Mouse (Mus musculus): ENCODE results near the gene Pygo2. TPM values are rescaled to one million over a fixed set of nuclear protein-coding genes. Genes with fewer than 3 reads are reported as not detected.

The Pygo2 gene
- polyA plus RNA-seq, 1 experiment from 2014 or later, result 19.4 TPM

GRCm38 (mm10) chr3:89408448-89408847 is 21.6 kb upstream of the Pygo2 start:
- H3K4me2 ChIP-seq (replicated peaks; ENCODE audit: low read depth, low read length), result no peak overlapping the region
- H3K27me3 ChIP-seq (replicated peaks; ENCODE audit: insufficient read depth, low read length), result no peaks in the 10 kb centered on the region
- peaks cover 3% of the 10 kb centered on the region; the same call in 1 of the 2 replicates for H3K36me3 ChIP-seq (ENCODE audit: insufficient read depth, low read length)
- no peak for TF ChIP-seq EP300 (IDR thresholded peaks at IDR 0.05)
- no peak for TF ChIP-seq CTCF (IDR thresholded peaks at IDR 0.05)
- 64% methylated on average over 16 of the region's 16 CpGs for WGBS
- no peak overlapping the region for H3K4me3 ChIP-seq (ENCODE audit: low read depth, low read length)
- H3K9ac ChIP-seq (replicated peaks; ENCODE audit: low read depth), result no peak overlapping the region
- no peaks in the 10 kb centered on the region for H3K4me1 ChIP-seq (ENCODE audit: insufficient read depth, low read depth, low read length)
- ATAC-seq, result no peak
- DNase-seq (ENCODE audit: low spot score), result no peak
- no peaks in the 10 kb centered on the region for H3K9me3 ChIP-seq (ENCODE audit: low read length)
- no peak overlapping the region for H3K27ac ChIP-seq (ENCODE audit: low read length)

- H3K27ac ChIP-seq (ENCODE audit: low read length), result no peak overlapping the region
- TF ChIP-seq EP300 (IDR thresholded peaks at IDR 0.05), result no peak
- no peak for TF ChIP-seq CTCF (IDR thresholded peaks at IDR 0.05)
- no peaks in the 10 kb centered on the region for H3K9me3 ChIP-seq (ENCODE audit: low read length)
- H3K9ac ChIP-seq (replicated peaks; ENCODE audit: low read depth), result no peak overlapping the region
- ATAC-seq (no peak), DNase-seq (ENCODE audit: low spot score) (no peak)
- no peaks in the 10 kb centered on the region for H3K36me3 ChIP-seq (ENCODE audit: insufficient read depth, low read length)
- H3K4me1 ChIP-seq (ENCODE audit: insufficient read depth, low read depth, low read length), result no peaks in the 10 kb centered on the region
- H3K4me3 ChIP-seq (ENCODE audit: low read depth, low read length), result no peak overlapping the region
- 93% methylated on average over 3 of the region's 3 CpGs for WGBS
- no peaks in the 10 kb centered on the region for H3K27me3 ChIP-seq (replicated peaks; ENCODE audit: insufficient read depth, low read length)
- H3K4me2 ChIP-seq (replicated peaks; ENCODE audit: low read depth, low read length), result no peak overlapping the region
These were observed 20.3 kb upstream of the Pygo2 start for GRCm38 (mm10) chr3:89409701-89410100.

GRCm38 (mm10) chr3:89410864-89411263 is 19.1 kb upstream of the Pygo2 start:
- DNase-seq (ENCODE audit: low spot score), result no peak
- WGBS, result 76% methylated on average over 10 of the region's 10 CpGs
- Histone ChIP-seq H3K9me3 (ENCODE audit: low read length) (no peaks in the 10 kb centered on the region), H3K4me3 (ENCODE audit: low read depth, low read length) (peak overlapping the region; percentile 53; the same call in 1 of the 2 replicates), H3K27me3 (replicated peaks; ENCODE audit: insufficient read depth, low read length) (no peaks in the 10 kb centered on the region), H3K4me1 (ENCODE audit: insufficient read depth, low read depth, low read length) (no peaks in the 10 kb centered on the region), H3K27ac (ENCODE audit: low read length) (no peak overlapping the region), H3K9ac (replicated peaks; ENCODE audit: low read depth) (peak overlapping the region; percentile 39; the same call in 1 of the 2 replicates), H3K36me3 (ENCODE audit: insufficient read depth, low read length) (no peaks in the 10 kb centered on the region), H3K4me2 (replicated peaks; ENCODE audit: low read depth, low read length) (peak overlapping the region; percentile 63)
- no peak for ATAC-seq
- no peak for TF ChIP-seq CTCF (IDR thresholded peaks at IDR 0.05)
- no peak for TF ChIP-seq EP300 (IDR thresholded peaks at IDR 0.05)

GRCm38 (mm10) chr3:89411490-89412393 is 18.3 kb upstream of the Pygo2 start, which contains the start of gene Flad1:
TSS of gene Flad1 (minus strand) at chr3:89411870.
- Histone ChIP-seq H3K4me1 (ENCODE audit: insufficient read depth, low read depth, low read length) (no peaks in the 10 kb centered on the region), H3K4me3 (ENCODE audit: low read depth, low read length) (peak within 1 kb of the TSS; percentile 53), H3K4me2 (replicated peaks; ENCODE audit: low read depth, low read length) (peak within 1 kb of the TSS; percentile 63), H3K36me3 (ENCODE audit: insufficient read depth, low read length) (no peaks in the 10 kb centered on the region), H3K27me3 (replicated peaks; ENCODE audit: insufficient read depth, low read length) (no peaks in the 10 kb centered on the region), H3K9ac (replicated peaks; ENCODE audit: low read depth) (peak within 1 kb of the TSS; percentile 39), H3K27ac (ENCODE audit: low read length) (no peak within 1 kb of the TSS), H3K9me3 (ENCODE audit: low read length) (no peaks in the 10 kb centered on the region)
- ATAC-seq (peak; percentile 100), DNase-seq (ENCODE audit: low spot score) (peak; percentile 98)
- no peak for TF ChIP-seq CTCF (IDR thresholded peaks at IDR 0.05)
- TF ChIP-seq EP300 (IDR thresholded peaks at IDR 0.05), result peak; percentile 95
- 5% methylated on average over 28 of the region's 28 CpGs for WGBS

GRCm38 (mm10) chr3:89416158-89416557 is 13.9 kb upstream of the Pygo2 start:
- H3K27ac ChIP-seq (ENCODE audit: low read length), result no peak overlapping the region
- no peak for DNase-seq (ENCODE audit: low spot score)
- no peaks in the 10 kb centered on the region for H3K9me3 ChIP-seq (ENCODE audit: low read length)
- no peak overlapping the region for H3K9ac ChIP-seq (replicated peaks; ENCODE audit: low read depth)
- TF ChIP-seq CTCF (IDR thresholded peaks at IDR 0.05), result no peak
- no peak for TF ChIP-seq EP300 (IDR thresholded peaks at IDR 0.05)
- peaks cover 7% of the 10 kb centered on the region; the same call in 1 of the 2 replicates for H3K4me1 ChIP-seq (ENCODE audit: insufficient read depth, low read depth, low read length)
- ATAC-seq, result no peak
- 97% methylated on average over 8 of the region's 8 CpGs for WGBS
- H3K4me2 ChIP-seq (replicated peaks; ENCODE audit: low read depth, low read length), result no peak overlapping the region
- no peak overlapping the region for H3K4me3 ChIP-seq (ENCODE audit: low read depth, low read length)
- H3K27me3 ChIP-seq (replicated peaks; ENCODE audit: insufficient read depth, low read length), result no peaks in the 10 kb centered on the region
- H3K36me3 ChIP-seq (ENCODE audit: insufficient read depth, low read length), result no peaks in the 10 kb centered on the region

- Histone ChIP-seq H3K27ac (ENCODE audit: low read length) (no peak overlapping the region), H3K9ac (replicated peaks; ENCODE audit: low read depth) (no peak overlapping the region), H3K4me2 (replicated peaks; ENCODE audit: low read depth, low read length) (peak overlapping the region; percentile 87), H3K4me3 (ENCODE audit: low read depth, low read length) (peak overlapping the region; percentile 71; the same call in 1 of the 2 replicates), H3K4me1 (ENCODE audit: insufficient read depth, low read depth, low read length) (peaks cover 14% of the 10 kb centered on the region; the same call in 1 of the 2 replicates), H3K9me3 (ENCODE audit: low read length) (no peaks in the 10 kb centered on the region), H3K36me3 (ENCODE audit: insufficient read depth, low read length) (no peaks in the 10 kb centered on the region), H3K27me3 (replicated peaks; ENCODE audit: insufficient read depth, low read length) (no peaks in the 10 kb centered on the region)
- TF ChIP-seq CTCF (IDR thresholded peaks at IDR 0.05) (no peak), EP300 (IDR thresholded peaks at IDR 0.05) (no peak)
- DNase-seq (ENCODE audit: low spot score), result no peak
- 12% methylated on average over 2 of the region's 2 CpGs for WGBS
- ATAC-seq, result no peak
These were observed 12.9 kb upstream of the Pygo2 start for GRCm38 (mm10) chr3:89417131-89417530.
